Mouse (Mus musculus): ENCODE results near the gene Ift43.
A peak's percentile ranks its signal among the peaks of the same experiment; 100 is the strongest.

The Ift43 gene

GRCm38 (mm10) chr12:86169195-86169594 lies 86.9 kb downstream of the Ift43 start:
- DNase-seq (ENCODE audit: low read depth, low spot score): no peak

DNA sequence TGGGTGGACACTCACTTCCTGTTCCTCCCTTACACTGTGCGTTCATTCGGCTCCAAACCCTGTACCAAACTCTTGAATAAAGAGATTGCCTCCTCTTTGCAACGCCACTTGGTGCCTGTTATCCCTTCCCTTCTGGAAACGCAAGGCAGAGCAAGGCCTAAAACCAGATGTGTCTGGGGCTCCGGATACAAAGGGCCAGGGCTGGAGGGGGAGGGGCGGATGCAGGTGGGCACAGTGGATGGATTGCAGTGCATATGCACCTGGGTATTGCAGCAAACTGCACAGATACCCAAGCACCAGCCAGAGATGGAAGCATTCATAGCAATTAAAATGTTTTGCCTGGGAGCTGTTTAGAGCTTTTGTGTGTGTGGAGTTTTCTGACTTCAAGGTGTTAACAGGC lies 91.0 kb downstream of the Ift43 start:
- no peak for DNase-seq (ENCODE audit: low read depth, low spot score)

DNA sequence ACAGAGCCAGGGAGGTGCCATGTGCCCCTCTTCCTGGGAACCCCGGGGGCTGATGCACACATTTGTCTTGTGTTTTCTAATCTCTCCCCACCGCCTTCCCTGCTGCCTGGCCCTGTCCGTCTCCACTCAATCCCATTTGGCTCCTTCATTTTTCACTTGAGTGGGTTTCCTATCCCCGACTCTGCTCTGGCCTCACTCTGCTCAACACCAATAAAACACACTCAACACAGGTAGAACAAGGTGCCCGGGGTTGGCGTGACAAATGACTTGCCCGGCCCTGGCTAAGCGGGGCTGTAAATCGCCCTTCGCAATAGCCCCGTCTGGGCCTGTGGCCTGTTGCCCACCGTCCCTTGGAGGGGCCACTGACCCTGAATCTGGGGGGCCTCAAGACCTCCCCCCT lies 92.0 kb downstream of the Ift43 start:
- no peak for DNase-seq (ENCODE audit: low read depth, low spot score)

DNA sequence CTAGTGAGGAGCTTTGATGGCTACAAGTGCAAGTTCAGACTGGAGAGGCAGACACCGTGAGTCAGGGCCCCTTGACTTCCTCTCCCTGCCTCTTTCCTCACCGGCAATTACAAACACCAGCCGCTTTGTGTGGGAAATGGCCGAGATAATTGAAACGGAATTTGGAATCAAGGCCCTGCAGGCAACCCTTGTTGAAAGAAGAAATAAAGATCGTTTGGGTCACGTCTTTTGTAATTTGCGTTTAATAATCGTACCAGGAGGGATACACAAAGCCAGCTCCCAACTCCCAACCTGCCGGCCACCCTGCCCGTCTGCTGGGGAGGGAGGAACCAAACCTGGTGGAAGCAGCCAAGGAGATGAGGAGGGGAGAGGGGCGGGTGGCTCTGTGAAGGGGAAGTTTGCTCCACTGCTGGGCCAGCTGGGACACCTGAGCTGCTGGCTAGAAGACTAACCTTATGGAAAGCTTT lies 93.2 kb downstream of the Ift43 start:
- no peak for DNase-seq (ENCODE audit: low read depth, low spot score)

DNA sequence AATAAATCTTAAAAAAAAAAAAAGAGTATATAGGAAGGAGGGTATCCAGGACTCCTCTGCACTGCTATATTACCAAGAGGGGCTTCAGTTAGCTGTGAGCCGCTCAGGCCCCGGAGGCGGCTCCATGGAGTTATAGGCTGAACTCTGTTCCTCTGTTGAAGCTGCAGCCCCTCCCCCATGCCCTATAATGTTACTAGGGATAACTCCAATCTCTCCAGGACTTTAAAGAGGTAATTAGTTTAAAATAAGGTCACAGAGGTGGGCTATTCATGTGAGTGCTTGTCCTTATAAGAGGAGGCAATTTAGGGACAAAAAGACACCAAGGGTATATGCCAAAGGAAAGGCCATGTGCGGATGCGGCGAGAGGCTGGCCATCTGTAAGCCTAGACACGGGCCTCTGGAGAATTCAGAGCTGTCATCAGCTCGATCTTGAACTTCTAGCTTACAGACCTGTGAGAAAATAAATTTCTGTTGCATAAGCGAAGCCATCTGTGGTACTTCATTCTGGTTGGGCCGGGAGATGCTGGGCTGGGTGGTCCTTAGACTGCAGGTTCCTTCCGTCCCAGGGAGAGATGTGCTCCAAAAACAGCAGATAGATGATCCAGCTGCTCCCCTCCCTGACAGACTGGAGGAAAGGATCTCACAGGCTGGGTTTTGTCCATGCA lies 94.5 kb downstream of the Ift43 start:
- no peak for DNase-seq (ENCODE audit: low read depth, low spot score)

GRCm38 (mm10) chr12:86179266-86179665 lies 96.9 kb downstream of the Ift43 start:
- DNase-seq (ENCODE audit: low read depth, low spot score): no peak

DNA sequence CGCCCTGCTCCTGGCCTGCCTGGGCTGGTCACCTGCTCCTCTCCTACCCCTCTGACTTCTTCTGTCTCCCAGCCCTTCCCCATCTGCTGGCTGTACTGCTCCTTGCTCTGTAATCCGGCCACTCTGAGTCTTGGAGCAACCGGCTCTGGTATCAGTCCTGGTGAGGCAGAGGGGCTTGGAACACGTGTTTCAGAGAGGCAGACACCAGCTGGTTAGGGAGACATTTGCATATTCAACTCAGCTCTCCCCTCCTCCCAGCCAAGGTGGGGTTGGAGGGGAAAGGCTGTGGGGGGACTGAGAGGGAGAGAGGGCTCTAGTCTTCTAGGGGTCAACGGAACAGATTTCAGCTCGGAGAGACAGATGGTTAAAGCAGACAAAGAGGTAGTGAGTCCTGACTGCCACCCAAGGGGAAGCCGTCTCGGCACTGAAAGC lies 99.0 kb downstream of the Ift43 start:
- DNase-seq (ENCODE audit: low read depth, low spot score): no peak

- no peak for DNase-seq (ENCODE audit: low read depth, low spot score)
Observed at GRCm38 (mm10) chr12:86181879-86182278, 99.5 kb downstream of the Ift43 start.

DNA sequence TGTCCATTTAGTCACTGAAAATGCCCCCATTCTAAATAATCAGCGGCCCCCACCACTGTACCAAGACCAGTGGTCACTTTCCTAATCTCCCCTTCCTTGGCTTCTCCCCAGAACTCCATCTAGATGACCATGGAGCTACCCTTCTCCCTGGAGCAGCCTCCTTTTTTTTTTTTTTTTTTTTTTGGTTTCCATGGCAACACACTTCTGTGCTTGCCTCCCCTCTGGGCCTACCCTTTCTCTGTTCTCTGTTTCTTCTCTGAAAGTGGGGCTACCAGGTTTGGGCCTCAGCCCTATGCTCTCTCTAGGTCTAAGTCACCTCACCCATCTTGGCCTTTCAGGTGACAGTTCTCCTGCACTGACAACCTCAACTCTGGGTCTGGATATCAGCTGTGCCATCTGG lies 100.1 kb downstream of the Ift43 start:
- no peak for DNase-seq (ENCODE audit: low read depth, low spot score)

GRCm38 (mm10) chr12:86188161-86188560 lies 105.8 kb downstream of the Ift43 start:
- DNase-seq (ENCODE audit: low read depth, low spot score): peak; percentile 16

GRCm38 (mm10) chr12:86189601-86190323 lies 107.4 kb downstream of the Ift43 start:
- no peak for DNase-seq (ENCODE audit: low read depth, low spot score)

- no peak for DNase-seq (ENCODE audit: low read depth, low spot score)
Observed at GRCm38 (mm10) chr12:86192036-86192449, 109.7 kb downstream of the Ift43 start.

- DNase-seq (ENCODE audit: low read depth, low spot score): no peak
Observed at GRCm38 (mm10) chr12:86196944-86197343, 114.6 kb downstream of the Ift43 start.

- DNase-seq (ENCODE audit: low read depth, low spot score): no peak
Observed at GRCm38 (mm10) chr12:86203443-86204057, 121.2 kb downstream of the Ift43 start.

- DNase-seq (ENCODE audit: low read depth, low spot score): no peak
Observed at GRCm38 (mm10) chr12:86211099-86211520, 128.8 kb downstream of the Ift43 start.

Data from 3T3-L1 (cell line).